Mouse (Mus musculus) small intestine, adult 2 months (tissue): ENCODE measurements at regions not wholly inside any gene's neighbourhood (a gene's known extent, or its start where the extent isn't known, plus 50 kb on each side); places are given as distances from the start of the nearest gene placed in this dataset.

ENCODE experiments used
- CTCF ChIP-seq: fragments of 200-500 bp; IDR thresholded peaks from 2 replicates; pipeline ENCODE4 v1.5.1; 2012; ENCODE audit warnings: low read depth, mild to moderate bottlenecking, control low read depth, inconsistent platforms, low read length, moderate library complexity, mixed read lengths; ENCODE audit not compliant: insufficient replicate concordance, insufficient read length; ENCODE audit errors: extremely low read depth
- POLR2A ChIP-seq: fragments of 200-500 bp; IDR thresholded peaks from 2 replicates; pipeline ENCODE4 v1.6.1; 2012; ENCODE audit warnings: low read depth, mild to moderate bottlenecking, control low read depth, inconsistent platforms, low read length, moderate library complexity

GRCm38 (mm10) chr14:100720667-100721066 lies 436.2 kb upstream of the Klf12 start:
- TF ChIP-seq CTCF (no peak), POLR2A (no peak)
